Comparison of ENCODE assay signal across 24 mouse cellular contexts in genomic region chr13:115630603-115631002, GRCm38 (mm10).
"Had no signal": no experiment of that assay in that cellular context is flagged by ENCODE, and none has a peak within 500 bp of the region (broad histone marks: within the 10 kb centered on the region; RNA-seq: fewer than 3 reads in every experiment).

No protein-coding gene starts in this region.

- DNase-seq: gastrocnemius, postnatal 14 days; heart, adult 18-20 months; heart, postnatal 10 days; heart, postnatal 4 days; kidney, adult 18-20 months; kidney, adult 8-10 months; kidney, postnatal 10 days; kidney, postnatal 25 days; kidney, postnatal 4 days; liver, embryonic 13.5 days had no signal

- H3K36me3 ChIP-seq: heart, embryonic 10.5 days; heart, embryonic 12.5 days; hindbrain, embryonic 10.5 days; hindbrain, embryonic 12.5 days; intestine, embryonic 15.5 days; limb, embryonic 10.5 days; limb, embryonic 12.5 days; liver, embryonic 13.5 days; liver, embryonic 15.5 days had no signal

- H3K27me3 ChIP-seq: heart, embryonic 12.5 days; intestine, embryonic 15.5 days; limb, embryonic 12.5 days; liver, embryonic 13.5 days; liver, embryonic 15.5 days had no signal

- H3K9me3 ChIP-seq: heart, embryonic 10.5 days; heart, embryonic 12.5 days; hindbrain, embryonic 10.5 days; hindbrain, embryonic 12.5 days; intestine, embryonic 15.5 days; limb, embryonic 10.5 days; limb, embryonic 12.5 days; liver, embryonic 13.5 days; liver, embryonic 15.5 days had no signal

- H3K4me3 ChIP-seq: heart, embryonic 10.5 days; heart, embryonic 12.5 days; hindbrain, embryonic 10.5 days; hindbrain, embryonic 12.5 days; intestine, embryonic 15.5 days; layer of hippocampus, adult 2 months; left cerebral cortex, adult 2 months; limb, embryonic 10.5 days; limb, embryonic 12.5 days; liver, embryonic 13.5 days; liver, embryonic 15.5 days had no signal

- H3K27ac ChIP-seq: heart, embryonic 10.5 days; hindbrain, embryonic 10.5 days; hindbrain, embryonic 12.5 days; hindbrain, embryonic 14.5 days; intestine, embryonic 15.5 days; layer of hippocampus, adult 2 months; left cerebral cortex, adult 2 months; limb, embryonic 10.5 days; limb, embryonic 12.5 days; liver, embryonic 13.5 days; liver, embryonic 15.5 days had no signal

- ATAC-seq: inflammation-experienced regulatory T-cells, adult 6 months; intestine, embryonic 15.5 days; intestine, postnatal 0 days had no signal

- H3K4me2 ChIP-seq: heart, embryonic 12.5 days; hindbrain, embryonic 14.5 days; intestine, embryonic 15.5 days; limb, embryonic 12.5 days; liver, embryonic 11.5 days; liver, embryonic 13.5 days; liver, embryonic 15.5 days had no signal

- H3K9ac ChIP-seq: heart, embryonic 12.5 days; hindbrain, embryonic 12.5 days; hindbrain, embryonic 14.5 days; intestine, embryonic 15.5 days; limb, embryonic 12.5 days; liver, embryonic 13.5 days; liver, embryonic 15.5 days had no signal

- H3K4me1 ChIP-seq: heart, embryonic 10.5 days; heart, embryonic 12.5 days; hindbrain, embryonic 12.5 days; intestine, embryonic 15.5 days; limb, embryonic 10.5 days; limb, embryonic 12.5 days; liver, embryonic 13.5 days; liver, embryonic 15.5 days had no signal
